Mouse (Mus musculus) right cerebral cortex, adult 2 months (tissue): ENCODE data around the gene Gm49361.
A peak's percentile ranks its signal among the peaks of the same experiment; 100 is the strongest.
"Not testable (repeated sequence)": the region's sequence is repeated elsewhere in the genome, so short reads cannot be mapped to it uniquely, and the experiment has no call there.

Experiments used
- DNase-seq, 2 experiments: peaks; one replicate each; pipeline ENCODE4 v3.0.0; 2021 to 2022; ENCODE audit warnings: low spot score in 2 of 2

The Gm49361 gene

GRCm38 (mm10) chr14:57691316-57691715 lies 54.6 kb downstream of the Gm49361 start:
- DNase-seq, result no peak

GRCm38 (mm10) chr14:57690681-57691080 lies 55.2 kb downstream of the Gm49361 start:
- DNase-seq, result no peak

- DNase-seq, result not testable (repeated sequence)
These were observed 57.8 kb downstream of the Gm49361 start for GRCm38 (mm10) chr14:57688066-57688465.

- no peak for DNase-seq
These were observed 58.5 kb downstream of the Gm49361 start for GRCm38 (mm10) chr14:57687441-57687840.

GRCm38 (mm10) chr14:57686647-57687046 lies 59.3 kb downstream of the Gm49361 start:
- no peak for DNase-seq

- peak; percentile 42 to 59 for DNase-seq
These were observed 61.3 kb downstream of the Gm49361 start for GRCm38 (mm10) chr14:57684579-57684978.

GRCm38 (mm10) chr14:57682751-57683150 lies 63.2 kb downstream of the Gm49361 start:
- no peak for DNase-seq

- DNase-seq, result peak; percentile 91 to 92
These were observed 65.9 kb downstream of the Gm49361 start for GRCm38 (mm10) chr14:57679958-57680535.

- DNase-seq, result no peak
These were observed 66.4 kb downstream of the Gm49361 start for GRCm38 (mm10) chr14:57679523-57679922.

- no peak for DNase-seq
These were observed 70.4 kb downstream of the Gm49361 start for GRCm38 (mm10) chr14:57675481-57675880.

- no peak for DNase-seq
These were observed 80.3 kb downstream of the Gm49361 start for GRCm38 (mm10) chr14:57665628-57665950.

- DNase-seq, result peak; percentile 82 to 90
These were observed 80.9 kb downstream of the Gm49361 start, which contains the start of gene Xpo4 for GRCm38 (mm10) chr14:57664822-57665627. Gene Xpo4 (minus strand): TSS chr14:57665430.

- peak; percentile 11 to 17 for DNase-seq
These were observed 81.5 kb downstream of the Gm49361 start for GRCm38 (mm10) chr14:57664311-57664821.

GRCm38 (mm10) chr14:57663630-57664029 lies 82.3 kb downstream of the Gm49361 start:
- DNase-seq, result no peak

GRCm38 (mm10) chr14:57658301-57658700 lies 87.6 kb downstream of the Gm49361 start:
- no peak for DNase-seq

- no peak for DNase-seq
These were observed 88.4 kb downstream of the Gm49361 start for GRCm38 (mm10) chr14:57657500-57657899.

- DNase-seq, result not testable (repeated sequence)
These were observed 89.4 kb downstream of the Gm49361 start for GRCm38 (mm10) chr14:57656519-57656918.

- DNase-seq, result no peak
These were observed 96.4 kb downstream of the Gm49361 start for GRCm38 (mm10) chr14:57649501-57649900.

GRCm38 (mm10) chr14:57646155-57646554 lies 99.7 kb downstream of the Gm49361 start:
- DNase-seq, result no peak

- DNase-seq, result no peak
These were observed 106.8 kb downstream of the Gm49361 start for GRCm38 (mm10) chr14:57639153-57639552.

- no peak for DNase-seq
These were observed 111.8 kb downstream of the Gm49361 start for GRCm38 (mm10) chr14:57634141-57634540.

GRCm38 (mm10) chr14:57629595-57629994 lies 116.3 kb downstream of the Gm49361 start:
- no peak for DNase-seq

GRCm38 (mm10) chr14:57622934-57623333 lies 123.0 kb downstream of the Gm49361 start:
- DNase-seq, result no peak
